Mouse (Mus musculus) lung, adult 2 months (tissue): ENCODE data around the gene Gm5269.

Source experiments
- CTCF ChIP-seq: fragments of 200-500 bp; IDR thresholded peaks from 2 replicates; pipeline ENCODE4 v1.5.1; 2011; ENCODE audit warnings: mild to moderate bottlenecking, low read length, control low read depth; ENCODE audit not compliant: insufficient read depth
- POLR2A ChIP-seq: fragments of 200-500 bp; IDR thresholded peaks from 2 replicates; pipeline ENCODE4 v1.6.1; 2011; ENCODE audit warnings: low read depth, mild to moderate bottlenecking, control low read depth, low read length, borderline replicate concordance; ENCODE audit errors: extremely low read depth

- TF ChIP-seq CTCF (no peak), POLR2A (no peak)
These were observed 24.8 kb downstream of the Gm5269 start for GRCm38 (mm10) chr1:45865316-45865715.
